Mouse (Mus musculus) urinary bladder, postnatal 14 days (tissue): ENCODE results near the gene Arhgap5.
"Not testable (repeated sequence)": the region's sequence is repeated elsewhere in the genome, so short reads cannot be mapped to it uniquely, and the experiment has no call there.

Experiments used
- DNase-seq: peaks from one replicate; pipeline ENCODE4 v3.0.0; 2021; ENCODE audit warnings: low spot score

Gene Arhgap5

GRCm38 (mm10) chr12:52541294-52541693 lies 37.5 kb downstream of the Arhgap5 start:
- DNase-seq: no peak

GRCm38 (mm10) chr12:52544532-52544931 lies 40.8 kb downstream of the Arhgap5 start:
- no peak for DNase-seq

- no peak for DNase-seq
These were observed 48.3 kb downstream of the Arhgap5 start for GRCm38 (mm10) chr12:52552085-52552484.

GRCm38 (mm10) chr12:52555188-52555876 lies 51.6 kb downstream of the Arhgap5 start:
- no peak for DNase-seq

- no peak for DNase-seq
These were observed 61.9 kb downstream of the Arhgap5 start for GRCm38 (mm10) chr12:52565654-52566053.

GRCm38 (mm10) chr12:52573371-52573770 lies 69.6 kb downstream of the Arhgap5 start:
- no peak for DNase-seq

- DNase-seq: not testable (repeated sequence)
These were observed 82.7 kb downstream of the Arhgap5 start for GRCm38 (mm10) chr12:52586466-52586865.

- DNase-seq: no peak
These were observed 83.8 kb downstream of the Arhgap5 start for GRCm38 (mm10) chr12:52587473-52588010.

- no peak for DNase-seq
These were observed 91.8 kb downstream of the Arhgap5 start for GRCm38 (mm10) chr12:52595389-52596185.

- DNase-seq: no peak
These were observed 98.7 kb downstream of the Arhgap5 start for GRCm38 (mm10) chr12:52602471-52602870.

- DNase-seq: peak; percentile 87
These were observed 99.3 kb downstream of the Arhgap5 start for GRCm38 (mm10) chr12:52602883-52603694.

GRCm38 (mm10) chr12:52603695-52604255 lies 100.0 kb downstream of the Arhgap5 start:
- DNase-seq: peak; percentile 52

GRCm38 (mm10) chr12:52604256-52604991 lies 100.7 kb downstream of the Arhgap5 start:
- DNase-seq: peak; percentile 96

GRCm38 (mm10) chr12:52604992-52605652 lies 101.3 kb downstream of the Arhgap5 start:
- DNase-seq: no peak

GRCm38 (mm10) chr12:52607411-52607810 lies 103.6 kb downstream of the Arhgap5 start:
- no peak for DNase-seq

GRCm38 (mm10) chr12:52615703-52616102 lies 111.9 kb downstream of the Arhgap5 start:
- no peak for DNase-seq

- DNase-seq: no peak
These were observed 114.8 kb downstream of the Arhgap5 start for GRCm38 (mm10) chr12:52618418-52619040.

GRCm38 (mm10) chr12:52619644-52620043 lies 115.9 kb downstream of the Arhgap5 start:
- DNase-seq: no peak
